Mouse (Mus musculus): Measurements from ENCODE around the gene Ube2i.

- peak; percentile 58 for TF ChIP-seq CTCF (IDR thresholded peaks at IDR 0.05; ENCODE audit: low read depth, low read length)
- TF ChIP-seq POLR2A (IDR thresholded peaks at IDR 0.05; ENCODE audit: insufficient read depth, low read length) = no peak
Observed at GRCm38 (mm10) chr17:25290411-25290810, 16.0 kb upstream of the Ube2i start.

Measured in ES-Bruce4 (cell line).